Mouse (Mus musculus): ENCODE measurements at regions not wholly inside any gene's neighbourhood (a gene's known extent, or its start where the extent isn't known, plus 50 kb on each side); places are given as distances from the start of the nearest gene placed in this dataset.

DNA sequence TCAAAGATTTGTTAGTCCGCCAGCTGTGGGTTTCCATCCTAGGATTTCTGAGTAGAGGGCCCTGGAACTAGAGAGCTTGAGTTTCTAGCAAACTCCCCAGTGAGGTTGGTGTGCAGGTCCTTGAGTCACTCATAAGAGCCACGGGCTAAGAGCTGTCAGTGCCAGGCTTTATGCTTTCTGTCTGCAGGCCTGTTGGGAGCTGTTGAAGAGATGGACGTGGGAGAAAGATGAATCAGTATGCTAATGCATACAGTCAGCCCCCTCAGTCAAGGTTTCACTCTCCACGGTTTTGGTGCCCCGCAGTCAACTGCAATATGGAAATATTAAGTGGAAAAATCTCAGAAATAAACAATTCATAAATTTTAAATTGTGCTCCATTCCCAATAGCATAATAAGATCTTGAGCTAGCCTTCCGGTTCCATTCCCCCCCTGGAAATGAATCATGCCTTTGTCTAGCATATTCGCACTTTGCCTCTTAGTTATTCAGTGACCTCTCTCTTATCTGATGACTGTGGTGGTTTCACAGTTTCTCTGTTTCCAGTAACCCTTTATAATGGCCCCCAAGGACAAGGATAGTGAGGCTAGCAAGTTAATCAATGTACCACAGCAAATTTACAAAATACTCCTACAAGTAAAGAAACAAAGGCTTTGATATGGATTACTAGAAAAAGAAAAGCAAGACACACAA is 199.4 kb upstream of the Eci2 start:
- no peak for DNase-seq

DNA sequence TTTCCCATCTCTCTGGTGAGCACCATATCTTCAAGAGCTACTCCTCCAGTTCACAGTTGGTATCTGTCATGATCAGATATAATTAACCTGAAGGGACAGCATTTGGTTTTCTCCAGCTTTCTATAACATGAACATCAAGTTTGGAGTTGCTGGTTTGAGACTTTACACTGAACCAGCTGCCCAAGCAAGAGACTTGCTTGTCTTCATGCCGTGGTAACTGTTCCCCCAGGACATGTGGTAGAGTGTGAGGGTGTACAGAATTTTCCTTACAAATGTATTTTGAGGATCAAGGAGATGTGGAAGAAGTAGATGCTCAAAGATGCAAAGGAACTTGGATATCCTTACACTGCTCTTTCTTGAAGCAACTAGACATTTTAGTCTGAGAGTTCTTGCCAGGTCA is 200.0 kb upstream of the Eci2 start:
- DNase-seq = no peak

DNA sequence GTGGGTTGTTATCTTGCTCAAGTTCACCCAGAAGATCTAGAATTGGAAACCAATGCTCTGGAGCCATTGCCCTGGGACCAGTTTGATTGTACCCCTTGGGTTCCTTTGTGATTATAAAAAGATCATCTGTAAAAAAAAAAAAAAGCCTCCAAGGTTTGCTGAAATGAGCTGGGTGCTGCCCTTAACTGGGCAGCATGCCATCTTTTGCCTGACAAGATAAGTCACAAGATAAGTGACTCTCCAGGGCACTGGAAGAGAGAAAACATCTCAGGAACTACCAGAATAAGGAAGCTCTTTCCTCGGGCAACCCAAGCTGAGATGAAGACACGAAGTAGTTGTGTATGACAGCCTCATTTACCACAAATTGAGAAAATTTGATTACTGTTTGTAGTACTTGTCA is 202.7 kb upstream of the Eci2 start:
- no peak for DNase-seq

DNA sequence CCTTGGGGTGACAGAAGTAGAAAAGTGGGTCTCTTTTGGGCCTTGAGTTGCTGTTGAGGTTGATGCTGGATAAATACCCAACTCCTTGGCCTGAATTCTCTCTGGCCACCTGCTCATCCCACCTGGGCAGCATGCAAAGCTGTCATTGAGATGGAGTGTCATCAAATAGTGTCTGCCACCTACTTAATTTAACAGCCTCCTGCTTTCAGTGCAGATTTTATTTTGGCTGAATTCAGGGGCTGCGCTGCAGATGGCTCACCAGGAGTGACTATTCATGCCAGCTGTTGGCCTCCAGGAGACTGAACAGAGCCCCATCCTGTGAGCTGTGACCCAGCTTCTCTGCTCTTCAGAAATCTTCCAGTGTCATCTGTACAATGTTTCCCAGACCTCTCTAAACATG is 206.7 kb upstream of the Eci2 start:
- DNase-seq = no peak

GRCm38 (mm10) chr13:35241443-35241842 is 214.5 kb upstream of the Eci2 start:
- DNase-seq = no peak

DNA sequence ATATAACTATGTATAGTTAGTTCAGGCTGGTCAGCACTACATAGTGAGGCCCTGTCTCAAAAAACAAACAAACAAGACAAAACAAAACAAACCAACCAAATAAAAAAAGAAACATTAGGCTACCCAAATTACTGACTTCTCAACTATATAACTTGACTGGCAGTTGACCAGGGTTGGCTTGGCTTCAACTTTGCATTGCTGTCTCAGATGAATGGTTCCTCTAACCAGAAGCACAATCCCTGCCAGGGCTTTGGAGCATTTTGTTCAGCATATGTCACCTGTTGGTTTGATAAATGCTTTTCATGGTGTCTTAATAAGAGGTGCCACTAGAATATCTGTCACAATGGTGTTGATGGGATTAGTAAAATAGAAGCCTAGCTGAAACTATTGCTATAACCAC is 217.1 kb upstream of the Eci2 start:
- no peak for DNase-seq

DNA sequence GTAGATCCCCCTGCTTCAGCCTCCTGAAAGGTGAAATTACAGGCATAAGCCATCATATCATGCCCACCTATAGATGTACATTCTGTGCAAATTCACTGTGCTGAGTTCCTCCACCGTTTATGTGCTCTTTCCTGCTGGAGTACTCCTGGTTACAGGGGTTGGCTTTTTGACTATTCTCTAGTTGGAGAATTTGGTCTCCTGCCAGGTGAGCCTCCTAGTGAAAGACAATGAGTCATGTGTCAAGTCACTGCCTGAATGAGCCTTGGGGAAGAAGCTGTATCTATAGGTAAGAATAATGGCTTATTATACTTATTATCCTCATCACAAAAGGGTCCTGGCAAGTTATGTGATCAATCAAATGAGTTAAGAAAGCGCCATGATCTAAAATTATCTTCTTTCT is 230.5 kb upstream of the Eci2 start:
- DNase-seq = no peak

GRCm38 (mm10) chr13:35258720-35259119 is 231.8 kb upstream of the Eci2 start:
- no peak for DNase-seq

GRCm38 (mm10) chr13:35283959-35284358 is 257.1 kb upstream of the Eci2 start:
- DNase-seq = no peak

GRCm38 (mm10) chr13:35302088-35302487 is 275.2 kb upstream of the Eci2 start:
- no peak for DNase-seq

GRCm38 (mm10) chr13:35316772-35317171 is 289.9 kb upstream of the Eci2 start:
- DNase-seq = no peak

DNA sequence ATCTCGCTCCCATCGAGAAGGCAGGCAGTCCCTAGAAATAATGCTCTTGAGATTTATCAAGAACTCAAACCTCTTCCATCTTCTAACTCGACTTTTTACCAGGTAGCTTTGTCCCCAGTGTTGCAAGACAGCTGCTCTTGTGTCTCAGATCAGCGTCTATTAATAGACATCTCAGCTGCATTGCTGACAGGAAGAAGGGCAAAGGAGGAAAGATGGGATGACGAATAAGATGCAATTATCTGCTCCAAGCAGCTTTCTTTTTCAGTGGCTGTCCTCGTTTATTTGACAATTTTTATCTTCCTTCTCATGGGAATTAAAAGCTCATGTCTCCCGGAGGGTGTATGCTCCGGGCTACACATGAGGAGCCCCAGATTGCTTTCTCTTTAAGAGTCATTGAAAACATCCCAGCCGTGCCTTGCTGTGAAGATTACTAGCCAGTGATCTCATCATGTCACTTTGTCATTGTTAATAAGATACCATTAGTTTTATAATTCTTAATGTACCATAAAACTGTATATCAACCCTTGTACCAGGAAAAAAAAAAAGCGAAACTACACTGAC is 299.9 kb upstream of the Eci2 start:
- DNase-seq = no peak

DNA sequence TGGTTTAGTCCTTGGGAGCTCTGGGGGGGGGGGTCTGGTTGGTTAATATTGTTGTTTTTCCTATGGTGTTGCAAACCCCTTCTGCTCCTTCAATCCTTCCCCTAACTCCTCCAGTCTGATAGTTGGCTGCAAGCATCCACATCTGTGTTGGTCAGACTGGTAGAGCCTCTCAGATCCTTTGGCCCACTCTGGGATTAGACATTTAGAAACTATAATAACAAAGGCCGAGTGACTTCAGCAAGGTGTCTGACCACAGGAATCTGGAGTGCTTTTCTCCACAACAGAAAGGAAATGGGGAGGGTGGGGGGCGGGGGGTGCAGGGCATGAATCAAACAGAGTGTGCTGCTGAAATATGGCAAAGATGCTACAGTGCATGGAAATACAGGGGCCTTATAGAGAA is 301.4 kb upstream of the Eci2 start:
- no peak for DNase-seq

DNA sequence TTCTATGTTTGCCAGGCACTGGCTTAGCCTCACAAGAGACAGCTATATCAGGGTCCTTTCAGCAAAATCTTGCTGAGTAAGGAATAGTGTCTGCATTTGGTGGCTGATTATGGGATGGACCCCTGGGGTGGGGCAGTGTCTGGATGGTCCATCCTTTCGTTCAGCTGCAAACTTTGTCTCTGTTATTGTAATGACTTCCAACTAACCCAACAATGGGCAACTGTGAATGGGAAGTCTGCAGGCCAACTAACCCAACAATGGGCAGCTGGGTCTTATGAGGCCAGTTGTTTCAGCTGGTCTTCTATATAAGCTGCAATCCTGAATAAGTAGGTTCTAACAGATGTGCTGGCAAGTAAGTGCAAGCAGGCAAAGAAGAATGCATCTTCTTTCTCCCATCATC is 304.0 kb upstream of the Eci2 start:
- no peak for DNase-seq

DNA sequence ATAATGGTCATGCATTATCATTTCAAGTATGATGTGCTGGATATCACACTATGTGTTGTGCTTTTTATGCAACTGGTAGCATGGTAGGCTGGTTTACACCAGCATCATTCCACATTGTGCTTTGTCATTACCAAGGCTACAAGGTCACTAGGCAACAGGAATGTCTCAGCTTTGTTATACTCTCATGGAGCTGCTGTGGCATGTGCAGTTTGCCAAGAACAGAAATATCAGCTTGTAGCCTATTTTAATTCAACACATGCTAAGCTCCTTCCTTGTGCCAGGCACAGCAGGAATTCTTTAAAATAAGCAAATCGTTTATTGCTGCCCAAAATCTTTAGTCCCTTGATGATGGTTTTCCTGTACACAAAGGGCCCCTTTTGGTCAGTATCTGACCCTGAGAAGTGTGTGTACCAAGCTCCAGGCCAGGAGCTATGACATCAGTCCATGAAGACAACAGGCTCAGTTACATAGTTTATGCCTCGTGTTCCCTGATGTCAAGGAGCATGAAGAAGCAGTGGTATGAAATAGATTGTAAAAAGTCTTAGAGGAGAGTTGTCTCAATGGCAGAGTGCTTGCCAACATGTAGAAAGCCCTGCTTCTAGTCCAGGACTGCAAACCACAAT is 314.0 kb upstream of the Cdyl start:
- DNase-seq = no peak

DNA sequence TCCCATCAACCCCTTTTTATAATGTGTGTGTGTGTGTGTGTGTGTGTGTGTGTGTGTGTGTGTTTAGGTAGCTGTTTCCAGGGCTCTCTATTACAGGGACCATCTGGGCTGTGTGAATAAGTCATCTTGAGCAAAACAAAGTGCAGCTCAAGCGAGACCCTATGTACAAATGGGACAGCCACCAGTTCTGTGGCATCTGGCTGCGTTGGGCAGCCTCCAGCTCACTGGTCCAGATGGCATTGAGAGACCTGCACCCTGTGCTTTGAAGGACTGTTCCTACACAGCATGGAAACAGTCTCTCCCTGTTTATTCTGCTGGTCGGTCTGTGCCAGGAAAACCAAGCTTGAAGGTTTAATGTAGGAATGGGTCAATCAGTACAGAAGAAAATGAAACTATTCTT is 311.4 kb upstream of the Cdyl start:
- no peak for DNase-seq

- DNase-seq = no peak
Measured at GRCm38 (mm10) chr13:35359345-35359744, 300.3 kb upstream of the Cdyl start.

GRCm38 (mm10) chr13:35377487-35377886 is 282.1 kb upstream of the Cdyl start:
- no peak for DNase-seq

GRCm38 (mm10) chr13:35379500-35379899 is 280.1 kb upstream of the Cdyl start:
- DNase-seq = no peak

- DNase-seq = no peak
Measured at GRCm38 (mm10) chr13:35380224-35381009, 279.2 kb upstream of the Cdyl start.

GRCm38 (mm10) chr13:35381641-35382040 is 278.0 kb upstream of the Cdyl start:
- no peak for DNase-seq

GRCm38 (mm10) chr13:35383000-35383623 is 276.5 kb upstream of the Cdyl start:
- DNase-seq = peak; percentile 17

DNA sequence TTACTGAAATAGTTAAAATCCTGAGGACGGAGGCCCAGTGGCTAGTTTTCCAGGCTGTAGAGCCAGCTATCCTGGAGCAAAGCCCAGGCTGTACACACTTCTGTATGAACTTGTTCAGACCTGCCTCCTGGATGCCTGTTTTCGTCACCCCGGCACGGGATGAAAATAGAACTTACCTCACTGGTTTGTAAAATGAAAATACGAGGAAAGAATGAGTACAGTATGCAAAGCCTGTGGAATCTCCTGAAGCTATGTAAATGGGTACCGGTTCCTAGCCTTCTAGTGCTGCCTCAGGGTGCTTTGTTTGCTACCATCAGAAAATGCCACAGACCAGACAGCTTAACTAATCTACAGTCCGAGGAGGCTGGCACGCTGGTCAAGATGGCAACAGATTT is 276.0 kb upstream of the Cdyl start:
- DNase-seq = no peak
